Mouse (Mus musculus): ENCODE results near the gene Mlycd. TPM values are rescaled to one million over a fixed set of nuclear protein-coding genes. Genes with fewer than 3 reads are reported as not detected.
A peak's percentile ranks its signal among the peaks of the same experiment; 100 is the strongest.

Mlycd gene
- total RNA-seq, 1 experiment: 4.9 TPM

GRCm38 (mm10) chr8:119385854-119386253, 8.8 kb upstream of the Mlycd start:
- no peaks in the 10 kb centered on the region for H3K36me3 ChIP-seq (ENCODE audit: control insufficient read depth, insufficient read depth, low read length, poor library complexity, severe bottlenecking)
- H3K9me3 ChIP-seq (ENCODE audit: control insufficient read depth, insufficient read depth, low read depth, low read length): no peaks in the 10 kb centered on the region
- no peak overlapping the region for H3K27ac ChIP-seq (ENCODE audit: insufficient read depth, low read depth, low read length, poor library complexity, severe bottlenecking)
- H3K4me1 ChIP-seq (ENCODE audit: control insufficient read depth in 2 of 2, insufficient read depth in 2 of 2, low read length in 2 of 2, poor library complexity in 1 of 2): 0 out of 4 replicates have a peak, but pooled peaks cover 0 to 2% of the 10 kb centered on the region in 2 experiments
- in situ Hi-C loops (cut with MboI; ENCODE audit: low sequenced_read_pairs in 2 of 2, unreplicated experiment in 2 of 2): no loop called here
- no peak for DNase-seq (ENCODE audit: low read depth, low spot score)
- no peak for TF ChIP-seq MAFK (IDR thresholded peaks at IDR 0.05; ENCODE audit: insufficient read depth, low read depth, low read length)
- no peak for TF ChIP-seq HCFC1 (IDR thresholded peaks at IDR 0.05; ENCODE audit: borderline replicate concordance, insufficient read depth, low read length)
- no peak for TF ChIP-seq ZC3H11A (IDR thresholded peaks at IDR 0.05; ENCODE audit: borderline replicate concordance, low read depth, low read length)
- TF ChIP-seq CHD2 (IDR thresholded peaks at IDR 0.05; ENCODE audit: low read depth, low read length): no peak
- no peak for TF ChIP-seq ZNF384 (IDR thresholded peaks at IDR 0.05; ENCODE audit: low read depth, low read length)
- no peak overlapping the region for H3K4me3 ChIP-seq (ENCODE audit: insufficient read depth in 1 of 2, low read depth in 1 of 2, low read length in 2 of 2, poor library complexity in 1 of 2, severe bottlenecking in 1 of 2)
- no peak overlapping the region for H3K9ac ChIP-seq (ENCODE audit: insufficient read depth, low read depth, low read length, poor library complexity, severe bottlenecking)

GRCm38 (mm10) chr8:119386988-119387387, 7.7 kb upstream of the Mlycd start:
- H3K9me3 ChIP-seq (ENCODE audit: control insufficient read depth, insufficient read depth, low read depth, low read length): no peaks in the 10 kb centered on the region
- in situ Hi-C loops (cut with MboI; ENCODE audit: low sequenced_read_pairs in 2 of 2, unreplicated experiment in 2 of 2): no loop called here
- H3K36me3 ChIP-seq (ENCODE audit: control insufficient read depth, insufficient read depth, low read length, poor library complexity, severe bottlenecking): no peaks in the 10 kb centered on the region
- H3K9ac ChIP-seq (ENCODE audit: insufficient read depth, low read depth, low read length, poor library complexity, severe bottlenecking): no peak overlapping the region
- TF ChIP-seq MAFK (IDR thresholded peaks at IDR 0.05; ENCODE audit: insufficient read depth, low read depth, low read length): no peak
- no peak for TF ChIP-seq CHD2 (IDR thresholded peaks at IDR 0.05; ENCODE audit: low read depth, low read length)
- no peak for TF ChIP-seq HCFC1 (IDR thresholded peaks at IDR 0.05; ENCODE audit: borderline replicate concordance, insufficient read depth, low read length)
- no peak for DNase-seq (ENCODE audit: low read depth, low spot score)
- H3K4me3 ChIP-seq (ENCODE audit: insufficient read depth in 1 of 2, low read depth in 1 of 2, low read length in 2 of 2, poor library complexity in 1 of 2, severe bottlenecking in 1 of 2): no peak overlapping the region
- no peak overlapping the region for H3K27ac ChIP-seq (ENCODE audit: insufficient read depth, low read depth, low read length, poor library complexity, severe bottlenecking)
- H3K4me1 ChIP-seq (ENCODE audit: control insufficient read depth in 2 of 2, insufficient read depth in 2 of 2, low read length in 2 of 2, poor library complexity in 1 of 2): 0 out of 4 replicates have a peak, but pooled peaks cover 0 to 2% of the 10 kb centered on the region in 2 experiments

GRCm38 (mm10) chr8:119394097-119394496, 581 bp upstream of the Mlycd start:
- H3K4me1 ChIP-seq (ENCODE audit: control insufficient read depth in 2 of 2, insufficient read depth in 2 of 2, low read length in 2 of 2, poor library complexity in 1 of 2): peaks cover 0 to 5% of the 10 kb centered on the region in 2 experiments; a peak in 1 of 4 replicates
- no peak overlapping the region for H3K27ac ChIP-seq (ENCODE audit: insufficient read depth, low read depth, low read length, poor library complexity, severe bottlenecking)
- peak overlapping the region; percentile 52 to 66; a peak in 3 of 4 replicates for H3K4me3 ChIP-seq (ENCODE audit: insufficient read depth in 1 of 2, low read depth in 1 of 2, low read length in 2 of 2, poor library complexity in 1 of 2, severe bottlenecking in 1 of 2)
- H3K9ac ChIP-seq (ENCODE audit: insufficient read depth, low read depth, low read length, poor library complexity, severe bottlenecking): no peak overlapping the region
- no peaks in the 10 kb centered on the region for H3K36me3 ChIP-seq (ENCODE audit: control insufficient read depth, insufficient read depth, low read length, poor library complexity, severe bottlenecking)
- no peaks in the 10 kb centered on the region for H3K9me3 ChIP-seq (ENCODE audit: control insufficient read depth, insufficient read depth, low read depth, low read length)
- no peak for DNase-seq (ENCODE audit: low read depth, low spot score)
- in situ Hi-C loops (cut with MboI; ENCODE audit: low sequenced_read_pairs in 2 of 2, unreplicated experiment in 2 of 2): no loop called here
- TF ChIP-seq MAFK (IDR thresholded peaks at IDR 0.05; ENCODE audit: insufficient read depth, low read depth, low read length) (no peak), ZNF384 (IDR thresholded peaks at IDR 0.05; ENCODE audit: low read depth, low read length) (no peak)

- H3K4me3 ChIP-seq (ENCODE audit: insufficient read depth in 1 of 2, low read depth in 1 of 2, low read length in 2 of 2, poor library complexity in 1 of 2, severe bottlenecking in 1 of 2): peak overlapping the region; percentile 66 to 79
- H3K36me3 ChIP-seq (ENCODE audit: control insufficient read depth, insufficient read depth, low read length, poor library complexity, severe bottlenecking): no peaks in the 10 kb centered on the region
- DNase-seq (ENCODE audit: low read depth, low spot score): no peak
- TF ChIP-seq CHD2 (IDR thresholded peaks at IDR 0.05; ENCODE audit: low read depth, low read length) (no peak), ZNF384 (IDR thresholded peaks at IDR 0.05; ENCODE audit: low read depth, low read length) (no peak), ZC3H11A (IDR thresholded peaks at IDR 0.05; ENCODE audit: borderline replicate concordance, low read depth, low read length) (no peak), MAFK (IDR thresholded peaks at IDR 0.05; ENCODE audit: insufficient read depth, low read depth, low read length) (no peak), HCFC1 (IDR thresholded peaks at IDR 0.05; ENCODE audit: borderline replicate concordance, insufficient read depth, low read length) (no peak)
- in situ Hi-C loops (cut with MboI; ENCODE audit: low sequenced_read_pairs in 2 of 2, unreplicated experiment in 2 of 2): no loop called here
- no peak overlapping the region for H3K27ac ChIP-seq (ENCODE audit: insufficient read depth, low read depth, low read length, poor library complexity, severe bottlenecking)
- H3K9ac ChIP-seq (ENCODE audit: insufficient read depth, low read depth, low read length, poor library complexity, severe bottlenecking): peak overlapping the region; percentile 68
- H3K4me1 ChIP-seq (ENCODE audit: control insufficient read depth in 2 of 2, insufficient read depth in 2 of 2, low read length in 2 of 2, poor library complexity in 1 of 2): peaks cover 0 to 5% of the 10 kb centered on the region in 2 experiments; a peak in 1 of 4 replicates
- no peaks in the 10 kb centered on the region for H3K9me3 ChIP-seq (ENCODE audit: control insufficient read depth, insufficient read depth, low read depth, low read length)
These were observed 633 bp downstream of the Mlycd start for GRCm38 (mm10) chr8:119395072-119395950.
